In genomic region chr13:52013757-52014156, GRCm38 (mm10) we compare ENCODE assay signal across 13 mouse cellular contexts.
DNase-seq lines count a peak whose midpoint lies in the region; ATAC-seq lines count a peak whose summit lies in the region.
"Had no signal": no experiment of that assay in that cellular context is flagged by ENCODE, and none has a peak within 500 bp of the region (broad histone marks: within the 10 kb centered on the region; RNA-seq: fewer than 3 reads in every experiment).

No protein-coding gene starts in this region.

- H3K9ac ChIP-seq in forebrain, embryonic 13.5 days = peak overlapping the region; percentile 21; the same call in 1 of the 2 replicates
- no peak overlapping the region for H3K9ac ChIP-seq in intestine, embryonic 16.5 days (ENCODE audit: low read depth, low read length)
- H3K9ac ChIP-seq in midbrain, embryonic 16.5 days (ENCODE audit: low read depth, low read length) = no peak overlapping the region
- H3K9ac ChIP-seq: lung, embryonic 15.5 days had no signal

- H3K36me3 ChIP-seq in forebrain, embryonic 13.5 days (ENCODE audit: poor library complexity, severe bottlenecking) = no peaks in the 10 kb centered on the region
- H3K36me3 ChIP-seq in forebrain, embryonic 10.5 days (replicated peaks) = no peaks in the 10 kb centered on the region
- H3K36me3 ChIP-seq in intestine, embryonic 16.5 days (ENCODE audit: control insufficient read depth, insufficient read depth, low read length) = no peaks in the 10 kb centered on the region
- H3K36me3 ChIP-seq in midbrain, embryonic 16.5 days (ENCODE audit: control insufficient read depth, insufficient read depth, low read length) = no peaks in the 10 kb centered on the region
- H3K36me3 ChIP-seq: lung, embryonic 15.5 days had no signal

- no peaks in the 10 kb centered on the region for H3K27me3 ChIP-seq in forebrain, embryonic 13.5 days
- peaks cover 44% of the 10 kb centered on the region for H3K27me3 ChIP-seq in forebrain, embryonic 10.5 days (ENCODE audit: poor library complexity, severe bottlenecking)
- H3K27me3 ChIP-seq in intestine, embryonic 16.5 days (replicated peaks; ENCODE audit: control insufficient read depth, insufficient read depth, low read length) = no peaks in the 10 kb centered on the region
- H3K27me3 ChIP-seq in midbrain, embryonic 16.5 days (ENCODE audit: control insufficient read depth, insufficient read depth, low read depth, low read length) = no peaks in the 10 kb centered on the region
- H3K27me3 ChIP-seq: lung, embryonic 15.5 days had no signal

- 58% methylated on average over 2 of the region's 2 CpGs for WGBS in forebrain, embryonic 13.5 days
- 62% methylated on average over 2 of the region's 2 CpGs for WGBS in forebrain, embryonic 10.5 days
- WGBS in intestine, embryonic 16.5 days = 69% methylated on average over 2 of the region's 2 CpGs
- WGBS in midbrain, embryonic 16.5 days = 43% methylated on average over 2 of the region's 2 CpGs

- H3K27ac ChIP-seq in forebrain, embryonic 13.5 days = no peak overlapping the region; the same call in 1 of the 2 replicates
- no peak overlapping the region for H3K27ac ChIP-seq in forebrain, embryonic 10.5 days
- 0 out of 2 replicates have a peak overlapping the region, but pooled peaks have one; percentile 22 for H3K27ac ChIP-seq in intestine, embryonic 16.5 days (ENCODE audit: low read length)
- H3K27ac ChIP-seq in midbrain, embryonic 16.5 days (ENCODE audit: low read length) = peak overlapping the region; percentile 67
- H3K27ac ChIP-seq: lung, embryonic 15.5 days had no signal

- no peaks in the 10 kb centered on the region for H3K9me3 ChIP-seq in forebrain, embryonic 13.5 days (replicated peaks)
- H3K9me3 ChIP-seq in forebrain, embryonic 10.5 days = no peaks in the 10 kb centered on the region
- no peaks in the 10 kb centered on the region for H3K9me3 ChIP-seq in intestine, embryonic 16.5 days (ENCODE audit: control insufficient read depth, low read length)
- no peaks in the 10 kb centered on the region for H3K9me3 ChIP-seq in midbrain, embryonic 16.5 days (replicated peaks; ENCODE audit: control insufficient read depth, low read length, poor library complexity, severe bottlenecking)
- H3K9me3 ChIP-seq: lung, embryonic 15.5 days had no signal

- peaks cover 32% of the 10 kb centered on the region for H3K4me1 ChIP-seq in forebrain, embryonic 13.5 days
- peaks cover 43% of the 10 kb centered on the region for H3K4me1 ChIP-seq in forebrain, embryonic 10.5 days
- H3K4me1 ChIP-seq in intestine, embryonic 16.5 days (ENCODE audit: control insufficient read depth, insufficient read depth, low read length) = peaks cover 4% of the 10 kb centered on the region; the same call in 1 of the 2 replicates
- H3K4me1 ChIP-seq in midbrain, embryonic 16.5 days (ENCODE audit: control insufficient read depth, insufficient read depth, low read length) = peaks cover 20% of the 10 kb centered on the region

- H3K4me2 ChIP-seq in forebrain, embryonic 13.5 days = no peak overlapping the region
- H3K4me2 ChIP-seq in intestine, embryonic 16.5 days (ENCODE audit: low read depth, low read length) = no peak overlapping the region
- no peak overlapping the region for H3K4me2 ChIP-seq in midbrain, embryonic 16.5 days (ENCODE audit: low read length)
- H3K4me2 ChIP-seq: lung, embryonic 15.5 days had no signal

- ATAC-seq in forebrain, embryonic 13.5 days = no peak
- ATAC-seq in intestine, embryonic 16.5 days = peak; percentile 26; the same call in 1 of the 2 replicates
- peak; percentile 29; the same call in 1 of the 2 replicates for ATAC-seq in midbrain, embryonic 16.5 days

- H3K4me3 ChIP-seq in forebrain, embryonic 13.5 days = no peak overlapping the region
- no peak overlapping the region for H3K4me3 ChIP-seq in forebrain, embryonic 10.5 days
- no peak overlapping the region for H3K4me3 ChIP-seq in intestine, embryonic 16.5 days (ENCODE audit: low read length)
- H3K4me3 ChIP-seq in midbrain, embryonic 16.5 days (ENCODE audit: low read depth, low read length) = no peak overlapping the region
- H3K4me3 ChIP-seq: lung, embryonic 15.5 days had no signal

- no peak for DNase-seq in forebrain, embryonic 10.5 days (ENCODE audit: extremely low spot score, low spot score)
- DNase-seq in Muller cell, postnatal 12 days (ENCODE audit: inconsistent ontology term) = peak; percentile 79
- no peak for DNase-seq in kidney, adult 11 months
- DNase-seq in right cerebral cortex, postnatal 10 days (ENCODE audit: low spot score in 2 of 2) = no peak
- DNase-seq in cerebellum, postnatal 4 days (ENCODE audit: low spot score in 2 of 2) = no peak
- DNase-seq: adrenal gland, adult 2 months; cerebellum, postnatal 25 days; kidney, adult 18-20 months; thymus, adult 18-20 months had no signal

Comparison
In these comparisons a context has a peak if more than half of its experiments do, and no peak if none do; other contexts are left out.
1. H3K27ac ChIP-seq: peak in intestine, embryonic 16.5 days (single experiment) and midbrain, embryonic 16.5 days (single experiment); none in forebrain, embryonic 13.5 days (single experiment) and forebrain, embryonic 10.5 days (single experiment).